Mouse (Mus musculus): Measurements from ENCODE around the gene Mta2.
A peak's percentile ranks its signal among the peaks of the same experiment; 100 is the strongest.

Gene Mta2

GRCm38 (mm10) chr19:8929224-8930088, 12.2 kb upstream of the Mta2 start, which contains the start of the genes Rom1 and Eml3:
Gene Rom1, minus strand, starts transcription at chr19:8929356.
Gene Eml3, plus strand, starts transcription at chr19:8929552.
- DNase-seq = peak; percentile 81

GRCm38 (mm10) chr19:8930117-8930516, 11.6 kb upstream of the Mta2 start:
- DNase-seq = no peak

GRCm38 (mm10) chr19:8930771-8931170, 10.9 kb upstream of the Mta2 start:
- no peak for DNase-seq

GRCm38 (mm10) chr19:8936736-8937135, 4.9 kb upstream of the Mta2 start:
- no peak for DNase-seq

GRCm38 (mm10) chr19:8940526-8941133, 1.0 kb upstream of the Mta2 start:
- peak; percentile 47 for DNase-seq

GRCm38 (mm10) chr19:8941136-8941514, 550 bp upstream of the Mta2 start:
- DNase-seq = no peak

- DNase-seq = no peak
These were observed 745 bp downstream of the Mta2 start for GRCm38 (mm10) chr19:8942276-8942964.

- DNase-seq = no peak
These were observed 1.4 kb downstream of the Mta2 start for GRCm38 (mm10) chr19:8943047-8943446.

DNA sequence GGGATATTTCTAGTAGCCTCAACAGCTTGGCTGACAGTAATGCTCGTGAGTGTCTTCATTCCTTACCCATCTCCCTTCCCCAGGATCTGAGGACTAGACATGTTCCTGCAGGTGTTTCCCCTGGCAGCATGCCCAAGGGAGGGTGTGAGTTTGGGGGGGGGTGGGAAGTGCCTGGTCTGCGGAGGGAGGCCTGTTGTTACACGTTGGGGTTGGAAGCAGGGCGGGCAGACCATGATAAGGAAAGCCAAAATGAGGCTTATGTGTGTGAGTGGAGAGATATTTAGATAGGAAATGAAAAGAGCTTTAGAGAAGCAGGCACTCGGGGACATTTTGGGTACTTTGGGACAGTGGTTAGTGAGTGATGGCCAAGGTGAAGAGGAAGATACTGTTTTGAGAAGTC, 2.4 kb downstream of the Mta2 start:
- DNase-seq = no peak

GRCm38 (mm10) chr19:8944750-8945149, 3.1 kb downstream of the Mta2 start:
- peak; percentile 20 for DNase-seq

GRCm38 (mm10) chr19:8945251-8945650, 3.6 kb downstream of the Mta2 start:
- no peak for DNase-seq

DNA sequence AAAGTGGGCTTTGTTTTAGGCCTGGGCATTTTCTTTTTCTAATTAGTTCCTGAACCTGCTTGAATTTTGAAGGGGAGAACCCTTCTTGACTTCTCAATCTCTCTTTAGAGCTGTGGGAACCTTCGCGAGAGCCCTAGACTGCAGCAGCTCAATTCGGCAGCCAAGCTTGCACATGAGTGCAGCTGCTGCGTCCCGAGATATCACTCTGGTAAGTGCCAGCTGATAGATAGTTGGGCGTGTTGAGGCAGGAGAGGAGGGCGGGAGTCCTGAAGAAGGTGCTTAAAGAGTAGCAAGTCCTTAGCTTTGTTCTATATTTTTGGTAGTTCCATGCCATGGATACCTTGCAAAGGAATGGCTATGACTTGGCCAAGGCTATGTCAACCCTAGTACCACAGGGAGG, 5.3 kb downstream of the Mta2 start:
- DNase-seq = no peak

GRCm38 (mm10) chr19:8950190-8950589, 8.5 kb downstream of the Mta2 start:
- no peak for DNase-seq

GRCm38 (mm10) chr19:8952241-8952640, 10.6 kb downstream of the Mta2 start:
- DNase-seq = peak; percentile 25

- DNase-seq = peak; percentile 92
These were observed 11.7 kb downstream of the Mta2 start, which contains the start of gene Tut1 for GRCm38 (mm10) chr19:8953135-8954039. Gene Tut1, plus strand, starts transcription at chr19:8953847.

- peak; percentile 17 for DNase-seq
These were observed 12.5 kb downstream of the Mta2 start for GRCm38 (mm10) chr19:8954171-8954570.

DNA sequence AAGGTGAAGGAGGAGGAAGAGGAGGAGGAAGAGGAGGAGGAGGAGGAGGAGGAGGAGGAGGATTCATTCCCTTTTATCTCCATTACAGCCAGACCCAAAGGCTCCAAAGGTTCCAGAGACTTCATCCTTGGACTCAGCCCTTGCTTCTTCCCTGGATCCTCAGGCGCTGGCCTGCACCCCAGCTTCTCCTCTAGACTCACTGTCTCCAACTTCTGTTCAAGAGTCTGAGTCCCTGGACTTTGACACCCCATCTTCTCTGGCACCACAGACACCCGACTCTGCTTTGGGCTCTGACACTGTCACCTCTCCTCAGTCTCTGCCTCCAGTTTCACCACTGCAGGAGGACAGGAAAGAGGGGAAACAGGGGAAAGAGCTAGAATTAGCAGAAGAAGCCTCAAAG, 20.6 kb downstream of the Mta2 start:
- no peak for DNase-seq

DNA sequence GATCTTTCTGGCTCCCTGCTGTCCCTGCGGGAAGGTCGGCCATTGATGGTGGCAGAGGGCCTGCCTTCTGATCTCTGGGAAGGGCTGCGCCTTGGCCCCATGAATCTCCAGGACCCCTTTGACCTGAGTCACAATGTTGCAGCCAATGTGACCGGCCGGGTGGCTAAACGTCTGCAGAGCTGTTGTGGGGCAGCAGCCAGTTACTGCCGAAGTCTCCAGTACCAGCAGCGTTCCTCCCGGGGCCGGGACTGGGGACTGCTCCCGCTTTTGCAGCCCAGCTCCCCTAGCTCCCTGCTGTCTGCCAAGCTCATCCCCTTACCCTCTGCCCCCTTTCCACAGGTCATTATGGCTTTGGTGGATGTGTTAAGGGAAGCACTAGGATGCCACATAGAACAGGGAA, 23.4 kb downstream of the Mta2 start:
- peak; percentile 25 for DNase-seq

DNA sequence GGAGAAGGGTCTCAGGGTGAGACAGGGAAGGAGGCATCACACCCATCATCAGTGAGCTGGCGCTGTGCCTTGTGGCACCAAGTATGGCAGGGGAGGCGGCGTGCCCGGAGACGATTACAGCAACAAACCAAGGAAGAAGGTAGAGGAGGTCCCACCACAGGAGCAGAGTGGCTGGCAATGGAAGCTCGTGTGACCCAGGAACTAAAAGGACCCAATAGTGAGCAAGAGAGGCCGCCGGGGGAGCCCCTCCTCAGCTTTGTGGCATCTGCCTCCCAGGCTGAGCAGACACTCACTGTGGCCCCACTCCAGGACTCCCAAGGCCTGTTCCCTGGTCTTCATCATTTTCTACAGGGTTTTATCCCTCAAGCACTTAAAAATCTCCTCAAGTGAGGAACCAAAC, 24.1 kb downstream of the Mta2 start:
- peak; percentile 51 for DNase-seq

GRCm38 (mm10) chr19:8966198-8966589, 24.5 kb downstream of the Mta2 start:
- DNase-seq = no peak

GRCm38 (mm10) chr19:8966590-8967372, 25.1 kb downstream of the Mta2 start, which contains the start of gene Eef1g:
Gene Eef1g, plus strand, starts transcription at chr19:8967041.
- peak; percentile 97 for DNase-seq

GRCm38 (mm10) chr19:8967373-8967743, 25.7 kb downstream of the Mta2 start:
- DNase-seq = no peak
